Mouse (Mus musculus) adrenal gland, adult 8-10 months (tissue): ENCODE measurements around the gene Cops7a. TPM values are rescaled to one million over a fixed set of nuclear protein-coding genes. Genes with fewer than 3 reads are reported as not detected.
A peak's percentile ranks its signal among the peaks of the same experiment; 100 is the strongest.

Source experiments
- DNase-seq: peaks from one replicate; pipeline ENCODE4 v3.0.0; 2022
- total RNA-seq, 4 experiments: library from RNA; stranded (reverse); gene quantifications; 2 replicates each; pipeline ENCODE4 v1.2.4; 2022

Cops7a gene
- total RNA-seq, 4 experiments from 2014 or later = 130 to 160 (median 147) TPM

DNA sequence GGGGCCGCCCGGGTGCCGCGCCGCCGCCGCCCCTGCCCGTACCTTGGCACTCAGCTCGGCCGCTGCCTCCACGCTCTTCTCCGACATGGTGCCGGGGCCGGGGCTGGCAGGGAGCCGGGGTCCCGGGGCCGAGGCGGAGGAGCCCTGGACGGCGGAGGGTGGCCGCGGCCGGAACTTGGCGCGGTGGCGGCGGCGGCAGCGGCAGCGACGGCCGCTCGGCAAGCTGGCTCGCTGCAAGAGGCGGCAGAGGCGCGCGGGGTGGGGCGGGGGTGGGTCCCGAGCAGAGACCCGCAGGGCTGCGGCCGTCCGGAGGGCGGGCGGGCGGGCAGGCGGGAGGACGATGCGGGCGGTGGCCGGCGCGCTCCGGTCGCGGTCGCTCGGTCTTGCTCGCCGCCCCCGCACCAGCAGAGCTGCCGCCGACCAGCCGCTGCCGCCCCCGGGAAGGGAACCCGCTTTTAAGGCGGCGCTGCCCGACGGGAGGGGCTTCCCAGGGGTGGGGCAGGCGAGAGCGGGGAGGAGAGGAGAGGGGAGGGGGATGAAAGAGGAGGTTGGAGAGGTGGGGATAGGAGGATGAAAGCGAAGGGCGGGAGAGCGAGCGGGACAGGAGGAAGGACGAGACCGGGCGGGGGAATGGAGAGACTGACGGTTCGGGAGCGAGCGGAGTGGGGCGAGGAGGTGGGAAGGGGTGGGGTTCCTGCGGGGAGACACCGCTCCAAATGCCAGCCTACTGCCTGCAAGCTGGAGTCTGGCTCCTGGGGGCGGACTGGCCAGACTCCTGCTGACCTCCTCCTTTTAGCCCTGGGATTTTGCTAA is 47.6 kb downstream of the Cops7a start:
- peak; percentile 96 for DNase-seq

DNA sequence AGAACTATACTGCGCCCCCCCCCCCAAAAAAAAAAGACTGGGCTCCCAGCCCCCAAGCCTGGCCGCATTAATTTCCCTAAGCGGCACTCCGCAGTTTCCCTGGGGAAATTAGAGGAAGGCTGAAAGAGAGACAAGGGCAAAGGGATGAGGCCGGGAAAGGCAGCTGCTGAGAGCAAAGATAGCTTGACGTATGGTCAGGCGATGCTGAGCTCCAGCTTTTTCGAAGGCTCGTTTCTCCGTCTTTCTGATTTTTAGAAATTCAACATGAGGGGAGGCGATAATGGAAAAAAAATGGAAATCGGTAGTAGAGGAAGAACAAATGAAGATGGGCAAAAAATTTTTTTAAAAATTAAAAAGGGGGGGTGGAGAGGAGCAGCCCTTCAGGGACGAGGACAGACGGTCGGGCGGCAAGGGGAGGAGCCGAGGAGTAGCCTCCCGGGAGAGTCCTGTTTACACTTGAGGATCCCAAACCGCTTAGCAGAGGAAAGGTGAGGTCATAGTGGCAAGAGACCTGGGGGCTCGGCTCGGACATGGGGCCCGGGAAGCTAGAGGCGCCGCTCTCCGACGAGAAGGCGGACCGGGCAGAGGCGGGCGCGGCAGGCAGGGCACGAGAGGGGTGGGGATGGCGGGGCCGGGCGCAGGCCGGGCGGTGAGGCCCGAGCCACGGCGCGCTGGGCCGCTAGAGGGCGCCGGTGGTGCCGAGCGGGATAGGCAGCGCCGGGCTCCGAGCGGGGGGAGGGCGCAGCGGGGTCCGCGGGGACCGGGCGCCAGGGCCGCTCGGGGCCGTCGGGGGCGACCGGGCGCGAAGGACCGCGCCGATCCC is 48.4 kb downstream of the Cops7a start:
- DNase-seq = peak; percentile 80

DNA sequence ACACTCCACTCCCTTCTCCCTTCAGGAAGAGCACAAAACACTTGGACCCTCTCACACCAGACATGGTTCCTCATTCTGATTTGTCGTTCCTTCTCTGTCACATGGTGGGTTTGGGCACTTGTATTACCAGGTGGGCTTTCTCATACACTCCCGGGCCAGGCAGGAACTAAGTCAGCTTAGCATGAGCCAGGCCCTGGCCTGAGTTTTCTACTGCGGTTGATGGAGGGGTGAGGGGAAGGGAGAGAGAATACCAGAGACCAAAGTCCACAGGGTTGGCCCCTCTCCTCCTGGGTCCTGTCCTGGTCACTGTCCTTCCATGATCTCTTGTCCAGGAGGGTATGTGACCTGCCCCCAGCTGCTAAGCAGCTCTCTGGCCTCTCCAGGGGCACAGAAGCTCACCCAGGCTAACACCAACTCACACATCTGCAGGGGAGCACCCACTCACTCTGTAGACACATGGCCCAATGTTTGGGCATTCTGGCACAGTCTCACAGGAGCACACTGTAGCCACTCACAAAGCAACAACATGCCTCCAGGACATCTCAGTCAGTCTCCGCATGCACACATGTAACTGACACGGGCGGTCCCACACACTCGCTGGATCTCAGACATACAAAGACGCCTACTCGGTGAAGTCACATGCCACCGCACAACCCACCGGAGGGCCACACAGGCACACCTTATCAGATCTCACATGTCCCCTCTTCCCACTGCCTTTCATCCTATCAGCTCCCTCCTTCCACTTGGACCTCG is 49.2 kb downstream of the Cops7a start:
- no peak for DNase-seq

DNA sequence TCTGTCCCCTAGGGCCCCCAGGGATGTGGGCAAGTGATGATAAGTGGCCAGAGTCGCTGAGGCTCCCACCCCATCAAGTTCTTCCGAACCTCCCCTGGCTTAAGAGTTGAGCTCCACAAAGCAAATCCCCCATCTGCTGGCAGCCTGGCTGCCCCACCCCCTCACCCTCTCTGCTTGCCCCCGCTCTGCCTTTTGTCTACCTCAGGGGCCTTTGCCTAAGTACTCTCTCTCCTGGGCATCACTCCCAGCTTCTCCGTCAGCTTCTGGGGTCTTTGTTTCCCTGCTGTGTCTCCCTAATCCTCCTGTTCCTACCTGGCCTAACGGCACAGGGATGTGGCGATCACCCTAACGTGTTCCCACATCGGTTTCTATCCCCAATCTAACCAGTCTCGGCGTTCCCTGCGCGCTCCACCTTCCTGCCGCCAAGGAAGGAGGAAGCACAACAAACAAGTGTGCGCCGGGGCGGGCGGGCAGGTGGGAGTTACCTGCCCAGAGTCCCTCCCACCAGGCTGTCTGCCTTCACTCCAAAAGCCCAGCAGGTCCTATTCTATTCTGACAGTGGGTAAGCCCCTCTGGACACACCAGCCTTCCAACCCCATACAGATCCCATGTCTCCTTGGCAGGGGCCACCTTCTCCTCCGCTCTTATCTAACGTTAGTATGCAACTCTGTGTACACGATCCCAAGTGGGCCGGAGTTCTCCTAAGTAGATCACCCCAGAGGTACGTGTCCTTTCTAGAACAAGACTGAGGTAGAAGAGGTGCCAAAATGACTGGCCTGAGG is 50.0 kb downstream of the Cops7a start:
- DNase-seq = no peak

DNA sequence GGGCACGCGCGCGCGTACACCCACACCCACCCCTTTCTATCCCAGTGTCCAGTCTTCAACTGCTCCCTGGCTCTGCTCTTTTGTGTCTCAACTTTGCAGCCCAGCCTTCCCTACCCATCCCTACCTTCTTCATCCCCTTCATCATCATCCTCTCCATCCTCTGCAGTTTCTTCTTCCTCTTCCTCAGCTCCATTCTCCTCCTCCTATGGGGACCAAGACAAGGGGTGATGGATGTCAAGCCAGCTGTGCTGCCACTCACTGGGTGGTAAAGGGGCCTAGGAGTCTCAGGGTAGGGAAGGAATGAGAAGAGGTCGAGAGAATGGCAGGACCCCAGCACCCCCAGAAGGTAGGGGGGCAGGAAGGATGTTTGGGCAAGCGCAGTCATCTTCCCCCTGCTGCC is 50.8 kb downstream of the Cops7a start:
- DNase-seq = no peak

DNA sequence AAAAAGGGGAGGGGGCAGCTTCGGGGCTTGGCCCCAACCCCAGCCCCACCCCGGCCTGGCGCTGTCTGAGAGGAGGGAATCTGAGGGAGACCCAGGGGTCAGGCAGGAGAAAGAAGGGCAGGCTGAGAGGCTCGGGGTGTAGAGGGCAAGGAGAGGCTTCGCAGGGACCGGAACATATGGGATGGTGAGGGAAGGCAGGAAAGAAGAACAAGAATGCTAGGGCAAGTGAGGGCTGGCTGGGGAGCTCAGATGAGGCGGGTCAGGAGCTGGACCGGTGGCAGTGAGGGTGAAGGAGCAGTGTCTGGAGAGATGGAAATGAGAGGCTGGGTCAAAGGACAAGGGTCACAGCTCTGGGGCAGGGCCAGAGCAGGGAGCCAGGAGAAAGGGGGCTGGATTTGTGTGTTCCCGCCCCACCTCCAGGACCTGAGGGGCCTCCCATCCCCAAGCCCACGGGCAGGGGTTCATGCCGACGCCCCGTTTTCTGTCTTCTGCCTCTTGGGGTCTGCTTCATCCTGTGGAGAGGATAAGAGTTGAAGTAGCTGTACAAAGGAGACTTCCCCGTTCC is 51.5 kb downstream of the Cops7a start:
- DNase-seq = no peak

DNA sequence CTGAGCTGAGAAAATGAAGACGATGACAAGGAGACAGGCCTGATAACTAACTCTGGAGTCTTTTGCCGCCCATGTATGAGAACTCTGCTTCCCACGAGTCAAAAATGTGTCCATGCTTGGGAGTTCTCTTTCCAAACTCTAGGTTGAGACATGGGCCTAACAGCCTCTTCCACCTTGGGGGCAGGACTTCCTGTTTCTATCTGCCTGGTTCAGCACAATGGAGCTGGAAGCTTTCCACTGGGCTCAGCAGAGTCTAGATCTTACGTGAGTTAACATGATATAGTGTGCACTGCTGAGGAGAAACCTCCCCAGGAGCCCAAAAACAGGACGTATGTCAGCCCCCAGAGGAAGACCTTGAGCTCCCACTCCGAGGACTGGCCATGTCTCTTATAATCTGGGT is 52.1 kb downstream of the Cops7a start:
- DNase-seq = no peak

DNA sequence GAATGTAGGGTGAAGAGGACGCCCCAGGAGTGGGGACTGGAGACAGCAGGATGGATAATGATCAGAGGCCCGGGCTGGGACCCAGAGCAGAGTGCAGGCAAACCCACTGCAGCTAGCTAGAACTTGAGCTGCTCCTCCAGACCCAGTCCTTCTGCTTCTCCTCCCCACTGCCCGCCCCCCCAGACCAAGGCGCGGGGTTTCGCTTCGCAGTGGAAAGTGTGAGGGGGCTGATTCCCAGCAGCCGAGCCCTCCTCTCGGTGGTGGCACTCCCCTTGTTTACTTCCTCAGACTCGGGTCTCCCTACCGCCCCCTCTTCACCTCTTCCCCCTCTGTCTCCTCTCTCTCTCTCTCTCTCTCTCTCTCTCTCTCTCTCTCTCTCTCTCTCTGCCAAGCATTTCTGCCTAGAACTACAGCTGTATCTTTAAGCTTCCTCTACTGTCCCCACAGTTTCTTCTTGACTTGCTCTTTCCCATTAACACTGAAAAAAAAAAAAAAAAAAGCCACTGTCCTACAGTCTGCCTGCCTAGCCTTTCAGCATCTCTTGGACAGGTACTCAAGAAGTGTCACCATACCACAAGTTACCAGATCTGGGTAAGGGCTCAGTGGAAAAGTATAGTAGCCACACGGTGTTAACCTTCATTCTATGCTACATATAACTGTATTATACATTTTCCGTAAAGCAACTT is 53.7 kb downstream of the Cops7a start, which contains the start of gene Lag3:
Gene Lag3, minus strand, starts transcription at position 173 of the 686 bp plus-strand sequence.
- DNase-seq = no peak

DNA sequence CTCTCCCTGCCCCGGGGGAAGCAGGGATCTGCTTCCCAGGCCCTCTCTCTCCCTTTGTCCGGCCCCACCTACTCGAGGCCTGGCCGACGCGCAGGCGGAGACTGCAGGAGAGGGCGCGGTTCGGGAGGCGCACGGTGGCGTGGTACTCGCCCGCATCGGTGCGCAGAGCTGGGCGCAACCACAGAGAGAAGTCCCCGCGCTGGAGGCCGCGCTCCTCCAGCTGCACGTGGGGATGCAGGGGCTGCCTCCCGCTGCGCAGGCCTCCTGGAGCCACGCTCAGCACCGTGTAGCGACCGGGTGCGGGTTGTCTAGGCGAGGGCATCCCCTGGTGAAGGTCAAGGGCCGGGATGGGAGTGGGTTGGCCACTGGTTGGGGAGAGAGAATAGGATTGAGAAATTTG is 55.3 kb downstream of the Cops7a start:
- DNase-seq = no peak

Other genes starting within 250 kb of the Cops7a start
- gene Ptpn6, start 226.8 kb downstream of the Cops7a start, total RNA-seq = 10 to 100 TPM; 14.1 to 21.6 (median 15.0) TPM
- gene Grcc10, start 224.2 kb downstream of the Cops7a start, total RNA-seq = 100 to 1,000 TPM; 348 to 417 (median 368) TPM
- gene Gm45234, start 209.5 kb downstream of the Cops7a start, total RNA-seq = not detected
- gene Atn1, start 209.0 kb downstream of the Cops7a start, total RNA-seq = 100 to 1,000 TPM in 2 of 4 experiments, 10 to 100 TPM in 2; 68.7 to 111 (median 97.1) TPM
- 10 to 100 TPM; 23.0 to 74.2 (median 42.8) TPM for gene Eno2, start 195.9 kb downstream of the Cops7a start, total RNA-seq
- 1 to 10 TPM in 2 of 4 experiments, under 1 TPM in 2; 0.52 to 3.6 (median 1.0) TPM for gene Lrrc23, start 185.8 kb downstream of the Cops7a start, total RNA-seq
- gene Spsb2, start 156.9 kb downstream of the Cops7a start, total RNA-seq = 10 to 100 TPM; 27.0 to 37.4 (median 33.6) TPM
- gene Tpi1, start 151.2 kb downstream of the Cops7a start, total RNA-seq = 100 to 1,000 TPM; 448 to 531 (median 475) TPM
- 100 to 1,000 TPM; 134 to 158 (median 154) TPM for gene Usp5, start 136.1 kb downstream of the Cops7a start, total RNA-seq
- gene Cdca3, start 136.0 kb downstream of the Cops7a start, total RNA-seq = 1 to 10 TPM; 1.9 to 4.4 (median 2.7) TPM
- gene Gnb3, start 125.3 kb downstream of the Cops7a start, total RNA-seq = 10 to 100 TPM in 3 of 4 experiments, 1 to 10 TPM in 1; 8.9 to 18.5 (median 14.5) TPM
- gene P3h3, start 107.8 kb downstream of the Cops7a start, total RNA-seq = 10 to 100 TPM; 26.2 to 43.9 (median 35.3) TPM
- gene Gpr162, start 101.6 kb downstream of the Cops7a start, total RNA-seq = 1 to 10 TPM in 3 of 4 experiments, under 1 TPM in 1; 0.32 to 2.2 (median 1.6) TPM
- under 1 TPM; 0.40 to 0.83 (median 0.46) TPM for gene Cd4, start 77.3 kb downstream of the Cops7a start, total RNA-seq
- 1 to 10 TPM; 1.1 to 2.7 (median 1.2) TPM for gene Lag3, start 53.8 kb downstream of the Cops7a start, total RNA-seq
- gene Ptms, start 45.4 kb downstream of the Cops7a start, total RNA-seq = 100 to 1,000 TPM; 741 to 843 (median 768) TPM
- 100 to 1,000 TPM; 277 to 296 (median 287) TPM for gene Mlf2, start 34.2 kb downstream of the Cops7a start, total RNA-seq
- gene Pianp, start 31.2 kb upstream of the Cops7a start, total RNA-seq = 1 to 10 TPM in 3 of 4 experiments, under 1 TPM in 1; 0.81 to 3.8 (median 1.9) TPM
- gene Zfp384, start 43.6 kb upstream of the Cops7a start, total RNA-seq = 10 to 100 TPM; 46.9 to 87.0 (median 56.5) TPM
- 10 to 100 TPM; 62.7 to 74.3 (median 72.6) TPM for gene Ing4, start 74.2 kb upstream of the Cops7a start, total RNA-seq
- 10 to 100 TPM in 1 of 4 experiments, 1 to 10 TPM in 3; 6.9 to 12.1 (median 9.1) TPM for gene Acrbp, start 84.2 kb upstream of the Cops7a start, total RNA-seq
- gene Lpar5, start 102.4 kb upstream of the Cops7a start, total RNA-seq = 1 to 10 TPM in 1 of 4 experiments, under 1 TPM in 3; 0.73 to 1.3 (median 0.83) TPM
- 100 to 1,000 TPM; 140 to 272 (median 202) TPM for gene Chd4, start 130.4 kb upstream of the Cops7a start, total RNA-seq
- gene Nop2, start 166.4 kb upstream of the Cops7a start, total RNA-seq = 10 to 100 TPM; 41.6 to 48.8 (median 43.4) TPM
- 10 to 100 TPM; 15.2 to 60.0 (median 37.1) TPM for gene Iffo1, start 179.7 kb upstream of the Cops7a start, total RNA-seq
- gene Gapdh, start 200.9 kb upstream of the Cops7a start, total RNA-seq = 1,000 to 10,000 TPM; 1,769 to 2,176 (median 2,111) TPM
- 10 to 100 TPM; 10.6 to 40.2 (median 26.6) TPM for gene Ncapd2, start 226.2 kb upstream of the Cops7a start, total RNA-seq
- 100 to 1,000 TPM; 155 to 179 (median 167) TPM for gene Mrpl51, start 226.3 kb upstream of the Cops7a start, total RNA-seq